Mouse (Mus musculus) CH12.LX (cell line): ENCODE results near the gene Kcnip4. TPM values are rescaled to one million over a fixed set of nuclear protein-coding genes. Genes with fewer than 3 reads are reported as not detected.

Experiments
- DNase-seq: peaks from one replicate; pipeline ENCODE4 v3.0.0-alpha.2; 2013; ENCODE audit errors: extremely low read depth
- H3K27ac ChIP-seq: 2 replicates; pipeline ENCODE4 v1.5.1; 2012; ENCODE audit warnings: low read depth, mild to moderate bottlenecking, control low read depth, moderate library complexity; ENCODE audit not compliant: insufficient read depth
- H3K27me3 ChIP-seq: replicated peaks from 2 replicates; pipeline ENCODE3; 2012; ENCODE audit warnings: inconsistent platforms
- H3K36me3 ChIP-seq, 2 experiments: replicated peaks in 1 of 2; 2 replicates each; pipeline versions ENCODE3 to v1.6.1; 2012; ENCODE audit warnings: inconsistent platforms in 1 of 2, low read length in 1 of 2, mild to moderate bottlenecking in 1 of 2, mixed read lengths in 1 of 2, moderate library complexity in 1 of 2; ENCODE audit not compliant: control insufficient read depth in 1 of 2, insufficient read depth in 1 of 2
- H3K4me1 ChIP-seq, 2 experiments: 2 replicates each; pipeline ENCODE4 v1.6.1; 2012; ENCODE audit warnings: inconsistent platforms in 1 of 2, moderate library complexity in 1 of 2; ENCODE audit not compliant: insufficient read depth in 2 of 2, control insufficient read depth in 1 of 2
- H3K4me2 ChIP-seq: 2 replicates; pipeline ENCODE4 v1.6.1; 2012; ENCODE audit warnings: low read depth, mild to moderate bottlenecking, control low read depth; ENCODE audit not compliant: poor library complexity, insufficient read depth, severe bottlenecking
- H3K4me3 ChIP-seq, 3 experiments: fragments of 150-350 bp in 1 of 3; sonication (generic) in 1 of 3; replicated peaks in 1 of 3; 2 replicates each; pipeline versions ENCODE3 to v1.5.1; 2011 to 2012; ENCODE audit warnings: low read depth in 2 of 3, low read length in 2 of 3, mild to moderate bottlenecking in 2 of 3, moderate library complexity in 2 of 3, control low read depth in 1 of 3, improper control_type of control experiment in 1 of 3, inconsistent platforms in 1 of 3, mixed read lengths in 1 of 3; ENCODE audit not compliant: poor library complexity in 1 of 3
- H3K79me2 ChIP-seq: replicated peaks from 2 replicates; pipeline ENCODE4 v1.6.1; 2012; ENCODE audit warnings: mild to moderate bottlenecking, moderate library complexity; ENCODE audit not compliant: control insufficient read depth, poor library complexity, insufficient read depth, severe bottlenecking; ENCODE audit errors: extremely low read depth
- H3K9ac ChIP-seq: 2 replicates; pipeline ENCODE4 v1.6.1; 2012; ENCODE audit warnings: low read depth, mild to moderate bottlenecking, control low read depth, moderate library complexity; ENCODE audit not compliant: insufficient read depth
- H3K9me3 ChIP-seq: replicated peaks from 2 replicates; pipeline ENCODE3; 2012; ENCODE audit warnings: low read length, inconsistent platforms, mixed read lengths
- BHLHE40 ChIP-seq: IDR thresholded peaks from 2 replicates; pipeline ENCODE4 v1.6.1; 2011; ENCODE audit warnings: mild to moderate bottlenecking, low read depth, low read length, improper control_type of control experiment
- CHD2 ChIP-seq: IDR thresholded peaks from 2 replicates; pipeline ENCODE4 v1.6.1; 2011; ENCODE audit warnings: low read length, improper control_type of control experiment
- E2F4 ChIP-seq: IDR thresholded peaks from 2 replicates; pipeline ENCODE4 v1.6.1; 2011; ENCODE audit warnings: low read depth, low read length, improper control_type of control experiment; ENCODE audit not compliant: insufficient replicate concordance
- JUN ChIP-seq: IDR thresholded peaks from 2 replicates; pipeline ENCODE4 v1.6.1; 2011; ENCODE audit warnings: low read depth, mild to moderate bottlenecking, low read length, improper control_type of control experiment, moderate library complexity; ENCODE audit not compliant: insufficient read depth
- MAFK ChIP-seq: IDR thresholded peaks from 2 replicates; pipeline ENCODE4 v1.6.1; 2011; ENCODE audit warnings: low read length, improper control_type of control experiment; ENCODE audit not compliant: insufficient replicate concordance
- MYC ChIP-seq: IDR thresholded peaks from 2 replicates; pipeline ENCODE4 v1.6.1; 2011; ENCODE audit warnings: low read depth, mild to moderate bottlenecking, improper control_type of control experiment, low read length
- NRF1 ChIP-seq: IDR thresholded peaks from 2 replicates; pipeline ENCODE4 v1.6.1; 2014; ENCODE audit warnings: low read depth, mild to moderate bottlenecking, inconsistent platforms, low read length, improper control_type of control experiment, moderate library complexity
- POLR2AphosphoS2 ChIP-seq: IDR thresholded peaks from 2 replicates; pipeline ENCODE4 v1.6.1; 2011; ENCODE audit warnings: low read depth, low read length, improper control_type of control experiment
- RCOR1 ChIP-seq: conservative IDR thresholded peaks from 2 replicates; pipeline ENCODE4 v1.6.1; 2012; ENCODE audit warnings: low read depth, mild to moderate bottlenecking, inconsistent platforms, low read length, improper control_type of control experiment
- SIN3A ChIP-seq: IDR thresholded peaks from 2 replicates; pipeline ENCODE4 v1.6.1; 2012; ENCODE audit warnings: low read length, improper control_type of control experiment, inconsistent platforms
- UBTF ChIP-seq: IDR thresholded peaks from 2 replicates; pipeline ENCODE4 v1.6.1; 2012; ENCODE audit warnings: low read depth, mild to moderate bottlenecking, inconsistent platforms, low read length, improper control_type of control experiment, moderate library complexity
- USF2 ChIP-seq: conservative IDR thresholded peaks from 2 replicates; pipeline ENCODE4 v1.6.1; 2011; ENCODE audit warnings: low read depth, low read length, improper control_type of control experiment
- dilution Hi-C: fragments of 300-500 bp; cut with MboI; formaldehyde crosslinking; loops from 2 replicates; pipeline ENCODE4 v1.14.3; 2020; ENCODE audit warnings: low sequenced_read_pairs; ENCODE audit not compliant: extremely low pct_unique_long_range_greater_than_20kb, extremely low pct_ligation_motif_present
- in situ Hi-C: fragments of 300-500 bp; cut with MboI; formaldehyde crosslinking; loops from 3 replicates; pipeline ENCODE4 v1.14.3; 2019; ENCODE audit warnings: low sequenced_read_pairs, low pct_ligation_motif_present, low pct_unique_long_range_greater_than_20kb, mixed read lengths
- polyA plus RNA-seq: library from polyadenylated mRNA; unstranded; fragments of >175 nt; gene quantifications from 2 replicates; pipeline ENCODE4 v1.2.1, GENCODE M21; 2012; ENCODE audit warnings: low read depth; ENCODE audit not compliant: insufficient read length
- total RNA-seq, 2 experiments: library from RNA; depleted of rRNA; stranded (reverse); fragments of 300-350 nt in 1 of 2; fragments of >200 nt in 1 of 2; gene quantifications; 2 replicates each; pipeline ENCODE4 v1.2.3; 2012 to 2014

Gene Kcnip4
- total and polyA plus RNA-seq, 3 experiments, result 0.80 TPM; not detected in 2

DNA sequence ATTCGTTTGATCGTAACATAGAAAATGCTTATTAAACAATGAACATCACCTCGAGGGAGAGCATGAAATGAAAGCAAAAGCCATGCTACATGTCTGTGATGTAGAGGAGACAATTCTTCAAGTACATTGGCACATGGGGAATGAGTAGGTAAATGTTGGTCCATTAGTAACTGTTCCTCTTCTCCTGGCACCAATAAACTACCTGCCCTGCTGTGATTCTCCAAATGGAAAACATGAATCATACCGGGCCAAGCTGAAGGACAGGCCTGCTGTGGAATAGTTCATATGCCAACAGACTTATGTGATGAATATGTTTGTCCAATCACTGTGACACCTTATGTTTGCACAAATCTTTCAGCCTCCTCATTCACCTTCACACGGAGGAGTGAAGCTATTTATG, 429.3 kb downstream of the Kcnip4 start:
- in situ Hi-C loops, result loop anchor here (25.0 kb wide), 1 partner anchor 242 kb away; no protein-coding TSS in a partner anchor
- H3K79me2 ChIP-seq, result no peaks in the 10 kb centered on the region
- H3K4me1 ChIP-seq, result no peaks in the 10 kb centered on the region
- H3K27ac ChIP-seq, result no peak overlapping the region
- H3K9me3 ChIP-seq, result peaks cover 22% of the 10 kb centered on the region
- no peaks in the 10 kb centered on the region for H3K27me3 ChIP-seq
- H3K36me3 ChIP-seq, result no peaks in the 10 kb centered on the region
- no peak overlapping the region for H3K4me3 ChIP-seq
- no peak overlapping the region for H3K4me2 ChIP-seq
- no peak for TF ChIP-seq POLR2AphosphoS2
- TF ChIP-seq, all 38 proteins: peak for 0
- no peak for DNase-seq
- dilution Hi-C loops, result no loop called here
- no peak overlapping the region for H3K9ac ChIP-seq

DNA sequence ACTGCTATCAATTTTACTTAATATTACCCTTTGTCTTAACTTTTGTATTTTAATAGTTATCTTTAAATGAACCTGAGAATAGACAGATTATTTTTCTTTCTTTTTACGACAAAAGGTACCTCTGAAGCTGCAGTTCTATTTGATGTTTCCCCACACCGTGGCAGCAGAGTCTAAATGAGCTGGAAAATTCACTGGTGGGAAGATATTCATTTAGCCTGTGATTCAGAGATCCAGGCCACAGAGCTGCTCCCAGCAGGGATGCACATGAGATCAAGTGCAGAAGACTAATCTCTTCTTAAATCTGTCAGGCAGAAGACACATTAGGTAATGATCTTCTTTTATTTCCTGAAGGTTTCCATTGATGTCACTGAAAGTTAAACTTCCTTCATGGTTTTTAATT, 429.8 kb downstream of the Kcnip4 start:
- no peak for TF ChIP-seq UBTF
- no peak for TF ChIP-seq CHD2
- no peak for TF ChIP-seq MYC
- no peak for TF ChIP-seq E2F4
- no peak for TF ChIP-seq BHLHE40
- no peak for TF ChIP-seq JUN
- TF ChIP-seq MAFK, result no peak
- TF ChIP-seq, all 38 proteins: peak for 0
- H3K36me3 ChIP-seq, result no peaks in the 10 kb centered on the region
- in situ Hi-C loops, result loop anchor here (25.0 kb wide), 1 partner anchor 242 kb away; no protein-coding TSS in a partner anchor

DNA sequence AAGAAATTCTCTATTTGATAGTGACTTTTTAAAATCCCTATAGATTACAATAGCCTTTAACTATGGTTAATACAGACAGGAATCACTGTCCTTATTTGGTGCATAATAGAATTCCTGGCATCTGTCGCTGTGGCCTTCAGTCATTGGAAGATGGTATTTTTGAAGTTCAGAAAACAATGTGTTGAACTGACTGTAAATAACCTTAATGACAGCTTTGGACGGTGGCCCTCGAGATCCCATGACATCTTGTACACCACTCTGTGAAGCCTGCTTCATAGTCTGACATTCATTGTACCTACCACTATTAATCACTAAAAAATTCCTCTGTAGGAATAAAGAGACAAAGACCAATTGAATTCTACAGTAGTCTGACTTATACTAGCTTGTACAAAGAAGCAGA, 430.4 kb downstream of the Kcnip4 start:
- in situ Hi-C loops (loop anchor here (25.0 kb wide), 1 partner anchor 243 kb away; no protein-coding TSS in a partner anchor), dilution Hi-C loops (no loop called here)
- TF ChIP-seq JUN (no peak), USF2 (no peak), RCOR1 (no peak), SIN3A (no peak), E2F4 (no peak), NRF1 (no peak)
- Histone ChIP-seq H3K27ac (no peak overlapping the region), H3K9ac (no peak overlapping the region), H3K27me3 (no peaks in the 10 kb centered on the region), H3K79me2 (no peaks in the 10 kb centered on the region), H3K4me3 (no peak overlapping the region), H3K9me3 (peaks cover 22% of the 10 kb centered on the region), H3K4me1 (no peaks in the 10 kb centered on the region), H3K36me3 (no peaks in the 10 kb centered on the region), H3K4me2 (no peak overlapping the region)
- DNase-seq, result no peak

More for the DNA sequence above, 429.8 kb downstream of the Kcnip4 start:
- no peaks in the 10 kb centered on the region for H3K79me2 ChIP-seq
- DNase-seq, result no peak
- no peak overlapping the region for H3K27ac ChIP-seq
- H3K4me1 ChIP-seq, result no peaks in the 10 kb centered on the region
- H3K9ac ChIP-seq, result no peak overlapping the region
- H3K4me3 ChIP-seq, result no peak overlapping the region
- peaks cover 22% of the 10 kb centered on the region for H3K9me3 ChIP-seq
- dilution Hi-C loops, result no loop called here
- H3K4me2 ChIP-seq, result no peak overlapping the region
- H3K27me3 ChIP-seq, result no peaks in the 10 kb centered on the region
